Mouse (Mus musculus): ENCODE data around the gene Armc7. TPM values are rescaled to one million over a fixed set of nuclear protein-coding genes. Genes with fewer than 3 reads are reported as not detected.
A peak's percentile ranks its signal among the peaks of the same experiment; 100 is the strongest.
"Not testable (repeated sequence)": the region's sequence is repeated elsewhere in the genome, so short reads cannot be mapped to it uniquely, and the experiment has no call there.

The Armc7 gene
- polyA plus RNA-seq, 1 experiment from 2014 or later, result 9.0 TPM

DNA sequence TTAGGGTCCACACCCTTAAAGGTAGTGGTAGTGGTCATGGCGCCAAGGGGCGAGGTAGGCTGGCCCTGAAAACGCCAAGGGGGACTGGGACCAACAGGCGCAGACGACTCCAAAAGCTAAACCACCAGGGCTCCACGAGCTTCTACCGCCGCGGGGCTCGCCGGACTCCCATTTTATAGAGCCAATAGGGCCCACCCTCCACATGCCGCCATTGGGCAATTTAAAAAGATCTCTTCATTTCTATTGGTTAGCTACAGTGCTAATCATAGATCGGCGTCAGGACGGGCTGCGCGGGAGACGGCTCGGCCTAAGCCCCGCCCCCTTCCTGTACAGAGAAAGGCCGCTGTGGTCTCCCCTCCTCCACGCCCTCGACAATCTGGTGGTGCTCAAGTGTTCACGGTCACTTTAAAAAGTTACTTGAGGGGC is 38.8 kb downstream of the Armc7 start, which contains the start of gene Jpt1:
Jpt1 (minus strand) TSS at position 150 of the 426 bp plus-strand sequence.
- peak; percentile 98 for ATAC-seq (ENCODE audit: low FRiP score, low TSS enrichment)
- Histone ChIP-seq H3K36me3 (ENCODE audit: insufficient read depth, low read length) (no peaks in the 10 kb centered on the region), H3K4me1 (ENCODE audit: insufficient read depth, low read length) (peaks cover 38% of the 10 kb centered on the region), H3K27me3 (ENCODE audit: insufficient read depth, low read length) (no peaks in the 10 kb centered on the region), H3K4me3 (ENCODE audit: low read length) (peak within 1 kb of the TSS; percentile 97), H3K9ac (replicated peaks; ENCODE audit: low read length) (peak within 1 kb of the TSS; percentile 98), H3K27ac (ENCODE audit: low read length) (peak within 1 kb of the TSS; percentile 85), H3K9me3 (ENCODE audit: low read length) (no peaks in the 10 kb centered on the region), H3K4me2 (replicated peaks; ENCODE audit: low read depth, low read length) (peak within 1 kb of the TSS; percentile 70)
- whole genome bisulfite sequencing, result 0% methylated on average over 24 of the region's 24 CpGs

DNA sequence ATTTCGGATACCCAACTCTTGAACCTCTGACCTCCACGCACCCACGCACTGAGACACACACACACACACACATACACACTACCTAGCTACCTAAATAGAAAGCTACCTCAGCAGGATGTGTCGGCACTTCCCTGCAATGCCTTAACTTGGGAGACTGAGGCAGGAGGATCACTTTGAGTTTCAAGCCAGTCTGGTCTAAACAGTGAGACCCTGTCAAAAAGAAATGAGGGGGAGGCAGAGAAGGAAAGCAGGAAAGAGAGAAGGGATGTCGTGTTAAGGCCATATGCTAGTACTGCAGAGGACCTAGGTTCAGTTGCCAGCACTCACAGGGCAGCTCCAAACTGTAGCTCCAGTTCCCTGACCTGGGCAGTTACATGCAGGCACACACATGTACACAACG is 39.6 kb downstream of the Armc7 start:
- Histone ChIP-seq H3K4me3 (ENCODE audit: low read length) (no peak overlapping the region), H3K9ac (replicated peaks; ENCODE audit: low read length) (no peak overlapping the region; the same call in 1 of the 2 replicates), H3K27me3 (ENCODE audit: insufficient read depth, low read length) (no peaks in the 10 kb centered on the region), H3K27ac (ENCODE audit: low read length) (no peak overlapping the region), H3K9me3 (ENCODE audit: low read length) (no peaks in the 10 kb centered on the region), H3K36me3 (ENCODE audit: insufficient read depth, low read length) (no peaks in the 10 kb centered on the region), H3K4me2 (replicated peaks; ENCODE audit: low read depth, low read length) (no peak overlapping the region), H3K4me1 (ENCODE audit: insufficient read depth, low read length) (peaks cover 33% of the 10 kb centered on the region)
- no peak for ATAC-seq (ENCODE audit: low FRiP score, low TSS enrichment)
- 57% methylated on average over 6 of the region's 6 CpGs for WGBS

DNA sequence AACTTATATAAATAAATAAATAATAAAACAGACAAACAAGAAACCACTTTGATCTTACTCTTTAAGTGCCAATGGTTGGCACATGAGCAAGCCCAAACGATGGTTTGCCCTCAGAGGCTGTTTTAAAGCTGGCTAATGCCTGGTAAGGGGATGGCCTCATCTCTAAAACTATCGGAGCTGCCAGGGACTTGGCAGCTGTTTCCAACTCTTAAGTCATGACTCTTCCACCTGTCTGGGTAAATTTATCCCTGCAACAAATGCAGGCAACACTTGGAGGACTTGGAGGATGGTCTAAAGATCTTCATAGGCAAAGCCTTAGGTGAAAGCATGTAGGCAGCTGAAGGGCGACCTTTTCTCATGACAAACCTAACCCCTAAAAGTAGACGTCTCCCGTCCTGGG is 41.5 kb downstream of the Armc7 start:
- Histone ChIP-seq H3K4me2 (replicated peaks; ENCODE audit: low read depth, low read length) (no peak overlapping the region), H3K27me3 (ENCODE audit: insufficient read depth, low read length) (no peaks in the 10 kb centered on the region), H3K9me3 (ENCODE audit: low read length) (no peaks in the 10 kb centered on the region), H3K36me3 (ENCODE audit: insufficient read depth, low read length) (no peaks in the 10 kb centered on the region; the same call in 1 of the 2 replicates), H3K9ac (replicated peaks; ENCODE audit: low read length) (no peak overlapping the region), H3K4me3 (ENCODE audit: low read length) (no peak overlapping the region), H3K27ac (ENCODE audit: low read length) (no peak overlapping the region), H3K4me1 (ENCODE audit: insufficient read depth, low read length) (peaks cover 14% of the 10 kb centered on the region)
- 73% methylated on average over 5 of the region's 5 CpGs for WGBS
- no peak for ATAC-seq (ENCODE audit: low FRiP score, low TSS enrichment)

DNA sequence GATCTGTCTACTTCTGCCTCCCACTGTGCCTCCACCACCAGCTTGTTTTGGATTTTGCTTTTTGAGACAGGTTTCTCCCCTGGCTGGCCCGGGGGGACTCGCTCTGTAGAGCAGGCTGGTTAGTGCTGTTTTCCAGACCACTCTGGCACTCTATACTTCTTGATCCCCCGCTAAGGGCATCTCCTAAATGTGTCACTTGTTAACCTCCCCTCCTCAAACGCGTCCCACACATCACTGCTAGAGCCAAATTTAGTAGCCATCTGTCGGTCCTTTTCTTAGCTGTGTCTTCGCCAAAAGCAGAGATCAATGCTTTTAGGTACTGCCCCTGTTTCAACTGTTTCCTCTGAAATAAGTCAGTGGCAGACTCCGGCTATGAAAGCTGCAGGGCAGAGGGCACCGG is 43.2 kb downstream of the Armc7 start:
- WGBS, result 42% methylated on average over 9 of the region's 9 CpGs

DNA sequence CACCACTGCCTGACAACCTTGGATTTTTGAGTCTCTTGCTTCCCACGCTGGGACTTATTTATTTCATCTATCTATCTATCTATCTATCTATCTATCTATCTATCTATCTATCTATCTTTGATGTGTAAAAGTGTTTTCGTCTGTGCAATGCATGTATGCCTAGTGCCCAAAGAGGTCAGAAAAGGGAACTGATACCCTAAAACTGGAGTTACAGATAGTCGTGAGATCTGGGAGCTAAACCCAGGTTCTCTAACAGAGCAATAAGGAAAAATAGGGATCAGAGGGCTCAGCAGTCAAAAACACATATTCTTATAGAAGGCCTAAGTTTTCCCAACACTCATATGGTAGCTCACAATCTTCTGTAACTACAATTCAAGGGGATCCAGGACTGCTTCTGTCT is 44.1 kb downstream of the Armc7 start:
- no peak overlapping the region for H3K9ac ChIP-seq (replicated peaks; ENCODE audit: low read length)
- H3K4me1 ChIP-seq (ENCODE audit: insufficient read depth, low read length), result peaks cover 6% of the 10 kb centered on the region; the same call in 1 of the 2 replicates
- no peaks in the 10 kb centered on the region for H3K27me3 ChIP-seq (ENCODE audit: insufficient read depth, low read length)
- no peak for ATAC-seq (ENCODE audit: low FRiP score, low TSS enrichment)
- H3K9me3 ChIP-seq (ENCODE audit: low read length), result no peaks in the 10 kb centered on the region
- peaks cover 13% of the 10 kb centered on the region for H3K36me3 ChIP-seq (ENCODE audit: insufficient read depth, low read length)
- H3K4me3 ChIP-seq (ENCODE audit: low read length), result no peak overlapping the region
- no peak overlapping the region for H3K4me2 ChIP-seq (replicated peaks; ENCODE audit: low read depth, low read length)
- WGBS, result 74% methylated on average over 3 of the region's 3 CpGs
- no peak overlapping the region for H3K27ac ChIP-seq (ENCODE audit: low read length)

More for the DNA sequence above, 43.2 kb downstream of the Armc7 start:
- no peaks in the 10 kb centered on the region for H3K9me3 ChIP-seq (ENCODE audit: low read length)
- peaks cover 8% of the 10 kb centered on the region for H3K36me3 ChIP-seq (ENCODE audit: insufficient read depth, low read length)
- peaks cover 6% of the 10 kb centered on the region; the same call in 1 of the 2 replicates for H3K4me1 ChIP-seq (ENCODE audit: insufficient read depth, low read length)
- 0 out of 2 replicates have a peak overlapping the region, but pooled peaks have one; percentile 22 for H3K9ac ChIP-seq (replicated peaks; ENCODE audit: low read length)
- no peak overlapping the region for H3K27ac ChIP-seq (ENCODE audit: low read length)
- H3K4me3 ChIP-seq (ENCODE audit: low read length), result no peak overlapping the region
- H3K27me3 ChIP-seq (ENCODE audit: insufficient read depth, low read length), result no peaks in the 10 kb centered on the region
- no peak for ATAC-seq (ENCODE audit: low FRiP score, low TSS enrichment)
- H3K4me2 ChIP-seq (replicated peaks; ENCODE audit: low read depth, low read length), result no peak overlapping the region

DNA sequence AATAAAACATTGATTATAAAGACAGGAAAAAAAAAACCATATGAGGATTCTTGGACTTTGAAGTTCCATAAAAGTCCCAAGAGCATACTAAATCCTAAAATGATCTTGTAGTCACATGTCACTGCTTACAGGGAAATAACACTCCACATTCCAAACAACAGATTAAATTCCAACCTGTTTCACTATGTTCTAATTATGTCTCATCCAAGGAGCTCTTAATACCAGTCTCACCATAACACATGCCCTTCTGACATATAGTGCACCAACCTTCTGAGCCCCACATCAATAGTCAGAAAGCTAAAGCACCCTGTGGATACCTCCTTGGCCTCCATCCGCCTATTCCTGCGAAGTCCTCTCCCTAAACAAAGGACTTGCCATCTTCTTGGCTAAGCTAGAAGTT is 44.8 kb downstream of the Armc7 start:
- no peak overlapping the region for H3K27ac ChIP-seq (ENCODE audit: low read length)
- 87% methylated on average over 2 of the region's 2 CpGs for WGBS

DNA sequence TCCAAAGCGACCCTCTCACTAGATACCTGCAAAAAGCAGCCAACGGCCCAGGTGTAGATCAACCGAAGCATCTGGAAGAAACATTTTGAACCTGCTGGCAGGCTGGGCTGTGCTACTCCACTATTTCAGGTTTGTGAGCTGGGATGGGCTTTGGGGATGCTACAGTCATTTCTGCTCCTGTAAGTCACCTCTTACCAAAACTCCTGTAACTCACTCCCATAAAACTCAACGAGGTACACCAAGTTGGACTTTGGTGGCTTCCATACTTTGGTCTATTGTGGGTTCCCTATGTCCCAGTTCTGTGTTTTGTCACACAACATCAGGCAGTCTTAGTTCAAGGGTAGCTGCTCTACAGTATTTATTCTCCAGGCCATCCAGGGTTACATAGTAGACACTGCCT is 45.6 kb downstream of the Armc7 start:
- Histone ChIP-seq H3K9me3 (ENCODE audit: low read length) (no peaks in the 10 kb centered on the region), H3K9ac (replicated peaks; ENCODE audit: low read length) (no peak overlapping the region), H3K36me3 (ENCODE audit: insufficient read depth, low read length) (peaks cover 23% of the 10 kb centered on the region), H3K27me3 (ENCODE audit: insufficient read depth, low read length) (no peaks in the 10 kb centered on the region), H3K4me2 (replicated peaks; ENCODE audit: low read depth, low read length) (no peak overlapping the region), H3K4me3 (ENCODE audit: low read length) (no peak overlapping the region), H3K4me1 (ENCODE audit: insufficient read depth, low read length) (0 out of 2 replicates have a peak, but pooled peaks cover 3% of the 10 kb centered on the region), H3K27ac (ENCODE audit: low read length) (no peak overlapping the region)
- 77% methylated on average over 4 of the region's 4 CpGs for WGBS
- no peak for ATAC-seq (ENCODE audit: low FRiP score, low TSS enrichment)

More for the DNA sequence above, 44.8 kb downstream of the Armc7 start:
- Histone ChIP-seq H3K9me3 (ENCODE audit: low read length) (no peaks in the 10 kb centered on the region), H3K27me3 (ENCODE audit: insufficient read depth, low read length) (no peaks in the 10 kb centered on the region), H3K36me3 (ENCODE audit: insufficient read depth, low read length) (peaks cover 15% of the 10 kb centered on the region), H3K9ac (replicated peaks; ENCODE audit: low read length) (no peak overlapping the region), H3K4me3 (ENCODE audit: low read length) (no peak overlapping the region), H3K4me1 (ENCODE audit: insufficient read depth, low read length) (0 out of 2 replicates have a peak, but pooled peaks cover 3% of the 10 kb centered on the region), H3K4me2 (replicated peaks; ENCODE audit: low read depth, low read length) (no peak overlapping the region)
- no peak for ATAC-seq (ENCODE audit: low FRiP score, low TSS enrichment)

DNA sequence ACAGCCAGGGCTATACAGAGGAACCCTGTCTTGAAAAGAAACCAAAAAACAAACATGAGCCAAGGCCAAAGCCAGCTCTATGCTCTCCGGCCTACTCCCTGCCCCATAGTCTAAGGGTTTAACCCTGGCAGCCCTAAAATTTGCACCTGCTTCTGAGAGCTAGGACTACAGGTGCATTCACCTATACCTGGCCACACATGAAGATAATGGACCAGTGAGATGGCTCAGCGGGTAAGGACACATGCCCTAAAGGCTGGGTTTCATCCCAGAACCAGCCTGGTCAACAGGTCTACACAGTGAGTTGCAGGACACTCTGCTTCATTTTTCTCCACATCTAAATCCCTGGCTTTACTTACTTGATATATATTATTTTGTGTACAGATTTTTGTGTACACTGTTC is 46.8 kb downstream of the Armc7 start:
- no peaks in the 10 kb centered on the region for H3K9me3 ChIP-seq (ENCODE audit: low read length)
- no peak overlapping the region for H3K4me3 ChIP-seq (ENCODE audit: low read length)
- no peak for ATAC-seq (ENCODE audit: low FRiP score, low TSS enrichment)
- H3K27ac ChIP-seq (ENCODE audit: low read length), result no peak overlapping the region
- H3K4me1 ChIP-seq (ENCODE audit: insufficient read depth, low read length), result 0 out of 2 replicates have a peak, but pooled peaks cover 3% of the 10 kb centered on the region
- 94% methylated on average over 2 of the region's 2 CpGs for WGBS
- no peak overlapping the region for H3K4me2 ChIP-seq (replicated peaks; ENCODE audit: low read depth, low read length)
- H3K9ac ChIP-seq (replicated peaks; ENCODE audit: low read length), result no peak overlapping the region
- H3K36me3 ChIP-seq (ENCODE audit: insufficient read depth, low read length), result peaks cover 34% of the 10 kb centered on the region
- H3K27me3 ChIP-seq (ENCODE audit: insufficient read depth, low read length), result no peaks in the 10 kb centered on the region

DNA sequence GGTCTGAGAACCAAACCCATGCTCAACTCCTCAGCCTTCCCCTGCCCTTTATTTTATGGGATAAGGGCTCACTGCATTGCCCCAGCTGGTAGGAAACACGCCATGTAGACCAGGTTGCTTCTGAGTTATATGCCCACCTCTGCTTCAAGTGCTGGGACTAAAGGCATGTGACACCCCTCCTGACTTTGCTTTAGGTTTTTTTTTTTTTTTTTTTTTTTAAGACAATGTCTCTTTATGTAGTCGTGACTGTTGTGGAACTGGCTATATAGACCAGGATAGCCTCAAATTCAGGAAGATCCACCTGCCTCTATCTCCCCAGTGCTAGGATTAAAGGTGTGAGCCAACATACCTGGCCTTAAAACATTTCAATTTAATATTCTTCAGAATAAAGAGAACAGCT is 47.2 kb downstream of the Armc7 start:
- Histone ChIP-seq H3K9me3 (ENCODE audit: low read length) (no peaks in the 10 kb centered on the region), H3K4me2 (replicated peaks; ENCODE audit: low read depth, low read length) (no peak overlapping the region), H3K36me3 (ENCODE audit: insufficient read depth, low read length) (peaks cover 38% of the 10 kb centered on the region), H3K4me3 (ENCODE audit: low read length) (no peak overlapping the region), H3K27me3 (ENCODE audit: insufficient read depth, low read length) (no peaks in the 10 kb centered on the region), H3K9ac (replicated peaks; ENCODE audit: low read length) (no peak overlapping the region), H3K4me1 (ENCODE audit: insufficient read depth, low read length) (0 out of 2 replicates have a peak, but pooled peaks cover 3% of the 10 kb centered on the region), H3K27ac (ENCODE audit: low read length) (no peak overlapping the region)
- 90% methylated on average over 2 of the region's 2 CpGs for WGBS
- no peak for ATAC-seq (ENCODE audit: low FRiP score, low TSS enrichment)

DNA sequence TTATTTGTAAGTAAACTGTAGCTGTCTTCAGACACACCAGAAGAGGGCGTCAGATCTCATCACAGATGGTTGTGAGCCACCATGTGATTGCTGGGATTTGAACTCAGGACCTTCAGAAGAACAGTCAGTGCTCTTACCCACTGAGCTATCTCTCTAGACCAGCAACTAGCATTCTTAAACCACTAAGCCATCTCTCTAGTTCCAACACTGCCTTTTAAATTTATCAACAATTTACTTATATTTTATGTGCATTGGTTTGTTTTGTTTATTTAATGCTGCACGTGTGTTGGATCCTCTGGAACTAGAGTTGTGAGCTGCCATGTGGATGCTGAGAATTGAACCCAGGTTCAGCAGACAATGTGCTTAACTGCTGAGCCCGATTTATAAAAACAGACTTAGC is 51.0 kb downstream of the Armc7 start:
- H3K4me1 ChIP-seq (ENCODE audit: insufficient read depth, low read length); H3K4me2 ChIP-seq (replicated peaks; ENCODE audit: low read depth, low read length); ATAC-seq (ENCODE audit: low FRiP score, low TSS enrichment); H3K4me3 ChIP-seq (ENCODE audit: low read length); H3K9ac ChIP-seq (replicated peaks; ENCODE audit: low read length); H3K9me3 ChIP-seq (ENCODE audit: low read length); H3K27me3 ChIP-seq (ENCODE audit: insufficient read depth, low read length); H3K27ac ChIP-seq (ENCODE audit: low read length): not testable (repeated sequence)
- H3K36me3 ChIP-seq (ENCODE audit: insufficient read depth, low read length), result peaks cover 60% of the 10 kb centered on the region
- 75% methylated on average over 3 of the region's 3 CpGs for WGBS
